ENCODE assay signal across 16 mouse cellular contexts in genomic region chr5:24636987-24637386, GRCm38 (mm10). TPM values are rescaled to one million over a fixed set of nuclear protein-coding genes. Genes with fewer than 3 reads are reported as not detected.
DNase-seq lines count a peak whose midpoint lies in the region; ATAC-seq and TF ChIP-seq lines count a peak whose summit lies in the region.
"Had no signal": no experiment of that assay in that cellular context is flagged by ENCODE, and none has a peak within 500 bp of the region (broad histone marks: within the 10 kb centered on the region; RNA-seq: fewer than 3 reads in every experiment).

No protein-coding gene starts in this region.

- WGBS in hindbrain, postnatal 0 days = 74% methylated on average over 4 of the region's 4 CpGs
- WGBS in hindbrain, embryonic 14.5 days = 77% methylated on average over 4 of the region's 4 CpGs
- 75% methylated on average over 4 of the region's 4 CpGs for WGBS in midbrain, embryonic 14.5 days
- 80% methylated on average over 4 of the region's 4 CpGs for WGBS in midbrain, embryonic 10.5 days
- 75% methylated on average over 4 of the region's 4 CpGs for WGBS in stomach, postnatal 0 days

- H3K36me3 ChIP-seq in hindbrain, postnatal 0 days (ENCODE audit: insufficient read depth, low read length) = no peaks in the 10 kb centered on the region
- no peaks in the 10 kb centered on the region for H3K36me3 ChIP-seq in hindbrain, embryonic 14.5 days (replicated peaks; ENCODE audit: control insufficient read depth, insufficient read depth)
- H3K36me3 ChIP-seq in midbrain, embryonic 14.5 days (ENCODE audit: control insufficient read depth, insufficient read depth, low read length) = no peaks in the 10 kb centered on the region
- no peaks in the 10 kb centered on the region for H3K36me3 ChIP-seq in midbrain, embryonic 10.5 days
- no peaks in the 10 kb centered on the region for H3K36me3 ChIP-seq in stomach, postnatal 0 days (ENCODE audit: control insufficient read depth, insufficient read depth, low read length)
- H3K36me3 ChIP-seq: forebrain, embryonic 15.5 days; kidney, embryonic 15.5 days; neural tube, embryonic 13.5 days had no signal

- no peak for TF ChIP-seq EP300 in stomach, postnatal 0 days (optimal IDR thresholded peaks at IDR 0.05)

- peak; percentile 41; the same call in 1 of the 2 replicates for ATAC-seq in hindbrain, postnatal 0 days
- no peak for ATAC-seq in hindbrain, embryonic 14.5 days (ENCODE audit: low FRiP score)
- ATAC-seq in midbrain, embryonic 14.5 days (ENCODE audit: low FRiP score, low TSS enrichment) = no peak
- no peak for ATAC-seq in stomach, postnatal 0 days (ENCODE audit: low FRiP score, low TSS enrichment)
- ATAC-seq: forebrain, embryonic 15.5 days; hindbrain, embryonic 16.5 days had no signal

- no peak overlapping the region for H3K4me2 ChIP-seq in hindbrain, postnatal 0 days (ENCODE audit: low read depth, low read length)
- H3K4me2 ChIP-seq in hindbrain, embryonic 14.5 days (replicated peaks) = no peak overlapping the region
- H3K4me2 ChIP-seq in midbrain, embryonic 14.5 days (ENCODE audit: low read length) = no peak overlapping the region
- H3K4me2 ChIP-seq in stomach, postnatal 0 days (replicated peaks; ENCODE audit: low read depth) = no peak overlapping the region
- H3K4me2 ChIP-seq: forebrain, embryonic 15.5 days; kidney, embryonic 15.5 days; neural tube, embryonic 13.5 days had no signal

- TF ChIP-seq CTCF in hindbrain, postnatal 0 days (IDR thresholded peaks at IDR 0.05; ENCODE audit: low read depth) = peak; percentile 56
- peak; percentile 53 for TF ChIP-seq CTCF in stomach, postnatal 0 days (IDR thresholded peaks at IDR 0.05; ENCODE audit: low read depth)

- H3K4me3 ChIP-seq in hindbrain, postnatal 0 days (ENCODE audit: low read length) = no peak overlapping the region
- no peak overlapping the region for H3K4me3 ChIP-seq in hindbrain, embryonic 14.5 days (replicated peaks; ENCODE audit: low read length)
- H3K4me3 ChIP-seq in midbrain, embryonic 14.5 days (replicated peaks; ENCODE audit: low read depth, low read length) = no peak overlapping the region
- H3K4me3 ChIP-seq in midbrain, embryonic 10.5 days = no peak overlapping the region
- H3K4me3 ChIP-seq in stomach, postnatal 0 days (ENCODE audit: low read depth, low read length) = no peak overlapping the region
- H3K4me3 ChIP-seq: forebrain, embryonic 15.5 days; kidney, embryonic 15.5 days; neural tube, embryonic 13.5 days had no signal

- peak; percentile 35 to 41 for DNase-seq in cerebellum, adult 18-20 months
- no peak for DNase-seq in cerebellum, adult 11 months
- peak; percentile 49 for DNase-seq in hindbrain, postnatal 0 days (ENCODE audit: low spot score)
- DNase-seq in hindbrain, embryonic 14.5 days (ENCODE audit: low spot score) = no peak
- peak; percentile 26 for DNase-seq in midbrain, embryonic 14.5 days
- DNase-seq in midbrain, embryonic 10.5 days (ENCODE audit: low spot score) = no peak
- no peak for DNase-seq in stomach, postnatal 0 days (ENCODE audit: low spot score)
- no peak for DNase-seq in ovary, postnatal 14 days (ENCODE audit: low spot score)
- DNase-seq: adrenal gland, adult 2 months; embryo, embryonic 11 days; right cerebral cortex, postnatal 4 days had no signal

- H3K4me1 ChIP-seq in hindbrain, postnatal 0 days (ENCODE audit: insufficient read depth, low read length) = no peaks in the 10 kb centered on the region
- H3K4me1 ChIP-seq in hindbrain, embryonic 14.5 days (replicated peaks; ENCODE audit: control insufficient read depth, insufficient read depth, low read length) = peaks cover 6% of the 10 kb centered on the region; the same call in 1 of the 2 replicates
- peaks cover 5% of the 10 kb centered on the region; the same call in 1 of the 2 replicates for H3K4me1 ChIP-seq in midbrain, embryonic 14.5 days (ENCODE audit: control insufficient read depth, insufficient read depth, low read length)
- H3K4me1 ChIP-seq in midbrain, embryonic 10.5 days = peaks cover 19% of the 10 kb centered on the region
- H3K4me1 ChIP-seq in stomach, postnatal 0 days (replicated peaks; ENCODE audit: control insufficient read depth, insufficient read depth) = no peaks in the 10 kb centered on the region
- H3K4me1 ChIP-seq: kidney, embryonic 15.5 days; neural tube, embryonic 13.5 days had no signal

- H3K9me3 ChIP-seq in hindbrain, postnatal 0 days (ENCODE audit: low read length) = no peaks in the 10 kb centered on the region
- no peaks in the 10 kb centered on the region for H3K9me3 ChIP-seq in hindbrain, embryonic 14.5 days (ENCODE audit: control insufficient read depth, low read length)
- no peaks in the 10 kb centered on the region for H3K9me3 ChIP-seq in midbrain, embryonic 14.5 days (ENCODE audit: control insufficient read depth, low read length)
- no peaks in the 10 kb centered on the region for H3K9me3 ChIP-seq in midbrain, embryonic 10.5 days (replicated peaks)
- no peaks in the 10 kb centered on the region for H3K9me3 ChIP-seq in stomach, postnatal 0 days (ENCODE audit: control insufficient read depth, low read length)
- H3K9me3 ChIP-seq: forebrain, embryonic 15.5 days; kidney, embryonic 15.5 days; neural tube, embryonic 13.5 days had no signal

- H3K9ac ChIP-seq in hindbrain, postnatal 0 days (replicated peaks; ENCODE audit: low read length) = no peak overlapping the region
- no peak overlapping the region for H3K9ac ChIP-seq in hindbrain, embryonic 14.5 days
- no peak overlapping the region for H3K9ac ChIP-seq in midbrain, embryonic 14.5 days (replicated peaks; ENCODE audit: low read length)
- no peak overlapping the region for H3K9ac ChIP-seq in stomach, postnatal 0 days (ENCODE audit: low read length)
- H3K9ac ChIP-seq: forebrain, embryonic 15.5 days; kidney, embryonic 15.5 days; neural tube, embryonic 13.5 days had no signal

- H3K27me3 ChIP-seq in hindbrain, postnatal 0 days (ENCODE audit: insufficient read depth, low read length) = no peaks in the 10 kb centered on the region
- H3K27me3 ChIP-seq in hindbrain, embryonic 14.5 days (ENCODE audit: control insufficient read depth, insufficient read depth, low read length) = no peaks in the 10 kb centered on the region
- H3K27me3 ChIP-seq in midbrain, embryonic 14.5 days (ENCODE audit: control insufficient read depth, insufficient read depth, low read length) = no peaks in the 10 kb centered on the region
- no peaks in the 10 kb centered on the region for H3K27me3 ChIP-seq in midbrain, embryonic 10.5 days (ENCODE audit: low read depth, poor library complexity, severe bottlenecking)
- no peaks in the 10 kb centered on the region for H3K27me3 ChIP-seq in stomach, postnatal 0 days (ENCODE audit: control insufficient read depth, insufficient read depth, low read length)
- H3K27me3 ChIP-seq: forebrain, embryonic 15.5 days; kidney, embryonic 15.5 days; neural tube, embryonic 13.5 days had no signal

- no peak overlapping the region for H3K27ac ChIP-seq in hindbrain, postnatal 0 days
- H3K27ac ChIP-seq in hindbrain, embryonic 14.5 days = no peak overlapping the region
- H3K27ac ChIP-seq in midbrain, embryonic 14.5 days (replicated peaks; ENCODE audit: low read depth, low read length) = no peak overlapping the region
- H3K27ac ChIP-seq in midbrain, embryonic 10.5 days (replicated peaks) = no peak overlapping the region
- no peak overlapping the region for H3K27ac ChIP-seq in stomach, postnatal 0 days (replicated peaks)
- H3K27ac ChIP-seq: forebrain, embryonic 15.5 days; kidney, embryonic 15.5 days; macrophage; neural tube, embryonic 13.5 days had no signal

RNA-seq across cellular contexts. Expression of gene Smarcd3, which starts 12.8 kb away (rescaled TPM):
- 246 and 262 TPM in 2 replicates for total RNA-seq in hindbrain, postnatal 0 days (2014; rRNA removed)
- 114 and 128 TPM in 2 replicates for polyA plus RNA-seq in hindbrain, postnatal 0 days (2015; fragmentation: Nextera tagmentation; extraction: Ambion mirVana)
- 149 and 171 TPM in 2 replicates for polyA plus RNA-seq in hindbrain, embryonic 14.5 days (2014; fragmentation: Nextera tagmentation; extraction: Ambion mirVana)
- 158 and 199 TPM in 2 replicates for polyA plus RNA-seq in midbrain, embryonic 14.5 days (2014; fragmentation: Nextera tagmentation; extraction: Ambion mirVana)
- 32.4 and 44.8 TPM in 2 replicates for polyA plus RNA-seq in midbrain, embryonic 10.5 days (2016; fragmentation: Nextera tagmentation; extraction: Ambion mirVana)
- 13.3 and 17.8 TPM in 2 replicates for polyA plus RNA-seq in stomach, postnatal 0 days (2015; fragmentation: Nextera tagmentation; extraction: Ambion mirVana)

RNA-seq across cellular contexts. Expression of gene Nub1, which starts 48.3 kb away (rescaled TPM):
- 33.8 and 37.1 TPM in 2 replicates for total RNA-seq in hindbrain, postnatal 0 days (2014; rRNA removed)
- 40.5 and 42.5 TPM in 2 replicates for polyA plus RNA-seq in hindbrain, postnatal 0 days (2015; fragmentation: Nextera tagmentation; extraction: Ambion mirVana)
- polyA plus RNA-seq in hindbrain, embryonic 14.5 days (2014; fragmentation: Nextera tagmentation; extraction: Ambion mirVana) = 48.5 and 51.7 TPM in 2 replicates
- 42.3 and 54.1 TPM in 2 replicates for polyA plus RNA-seq in midbrain, embryonic 14.5 days (2014; fragmentation: Nextera tagmentation; extraction: Ambion mirVana)
- 27.2 and 29.3 TPM in 2 replicates for polyA plus RNA-seq in midbrain, embryonic 10.5 days (2016; fragmentation: Nextera tagmentation; extraction: Ambion mirVana)
- polyA plus RNA-seq in stomach, postnatal 0 days (2015; fragmentation: Nextera tagmentation; extraction: Ambion mirVana) = 18.5 and 20.4 TPM in 2 replicates

RNA-seq across cellular contexts. Expression of gene Chpf2, which starts 50.4 kb away (rescaled TPM):
- total RNA-seq in hindbrain, postnatal 0 days (2014; rRNA removed) = 38.3 and 46.2 TPM in 2 replicates
- 25.0 and 26.9 TPM in 2 replicates for polyA plus RNA-seq in hindbrain, postnatal 0 days (2015; fragmentation: Nextera tagmentation; extraction: Ambion mirVana)
- 14.0 and 14.4 TPM in 2 replicates for polyA plus RNA-seq in hindbrain, embryonic 14.5 days (2014; fragmentation: Nextera tagmentation; extraction: Ambion mirVana)
- 12.4 and 19.4 TPM in 2 replicates for polyA plus RNA-seq in midbrain, embryonic 14.5 days (2014; fragmentation: Nextera tagmentation; extraction: Ambion mirVana)
- polyA plus RNA-seq in midbrain, embryonic 10.5 days (2016; fragmentation: Nextera tagmentation; extraction: Ambion mirVana) = 14.8 and 19.7 TPM in 2 replicates
- 18.2 and 19.2 TPM in 2 replicates for polyA plus RNA-seq in stomach, postnatal 0 days (2015; fragmentation: Nextera tagmentation; extraction: Ambion mirVana)

RNA-seq across cellular contexts. Expression of gene Abcf2, which starts 59.7 kb away (rescaled TPM):
- total RNA-seq in hindbrain, postnatal 0 days (2014; rRNA removed) = 60.6 and 65.6 TPM in 2 replicates
- polyA plus RNA-seq in hindbrain, postnatal 0 days (2015; fragmentation: Nextera tagmentation; extraction: Ambion mirVana) = 65.4 and 66.5 TPM in 2 replicates
- 72.3 and 87.2 TPM in 2 replicates for polyA plus RNA-seq in hindbrain, embryonic 14.5 days (2014; fragmentation: Nextera tagmentation; extraction: Ambion mirVana)
- 79.3 and 88.1 TPM in 2 replicates for polyA plus RNA-seq in midbrain, embryonic 14.5 days (2014; fragmentation: Nextera tagmentation; extraction: Ambion mirVana)
- polyA plus RNA-seq in midbrain, embryonic 10.5 days (2016; fragmentation: Nextera tagmentation; extraction: Ambion mirVana) = 160 and 170 TPM in 2 replicates
- 45.2 and 45.3 TPM in 2 replicates for polyA plus RNA-seq in stomach, postnatal 0 days (2015; fragmentation: Nextera tagmentation; extraction: Ambion mirVana)

Comparison
In these comparisons a context has a peak if more than half of its experiments do, and no peak if none do; other contexts are left out.
1. DNase-seq: peak in cerebellum, adult 18-20 months (2 of 2), hindbrain, postnatal 0 days (single experiment) and midbrain, embryonic 14.5 days (single experiment); none in cerebellum, adult 11 months (single experiment), hindbrain, embryonic 14.5 days (single experiment), midbrain, embryonic 10.5 days (single experiment), stomach, postnatal 0 days (single experiment) and ovary, postnatal 14 days (single experiment).